Mouse (Mus musculus): ENCODE measurements around the gene Cacnb2. TPM values are rescaled to one million over a fixed set of nuclear protein-coding genes. Genes with fewer than 3 reads are reported as not detected.

Gene Cacnb2
- total RNA-seq, 2 experiments from 2014 or later: 2.7 to 3.1 TPM

DNA sequence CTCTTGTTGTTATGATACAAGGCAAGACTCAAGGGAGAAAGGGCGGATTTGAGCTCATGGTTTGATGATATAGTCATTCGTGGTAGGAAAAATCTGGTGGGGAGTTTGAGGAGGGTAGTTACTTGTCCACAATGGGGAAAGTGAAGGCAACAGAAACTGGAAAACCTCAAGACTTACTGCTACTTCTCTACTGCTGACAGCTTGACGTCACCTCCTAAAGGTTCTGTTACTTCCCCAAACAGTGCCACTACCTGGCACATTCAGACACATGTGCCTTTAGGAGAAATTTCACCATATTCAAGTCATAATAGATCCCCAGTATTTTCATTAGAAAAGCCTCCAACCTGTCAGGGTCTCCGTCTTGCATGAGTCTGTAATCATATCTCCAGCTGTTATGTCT is 167.7 kb downstream of the Cacnb2 start:
- no peak for DNase-seq (ENCODE audit: low spot score in 2 of 2)

DNA sequence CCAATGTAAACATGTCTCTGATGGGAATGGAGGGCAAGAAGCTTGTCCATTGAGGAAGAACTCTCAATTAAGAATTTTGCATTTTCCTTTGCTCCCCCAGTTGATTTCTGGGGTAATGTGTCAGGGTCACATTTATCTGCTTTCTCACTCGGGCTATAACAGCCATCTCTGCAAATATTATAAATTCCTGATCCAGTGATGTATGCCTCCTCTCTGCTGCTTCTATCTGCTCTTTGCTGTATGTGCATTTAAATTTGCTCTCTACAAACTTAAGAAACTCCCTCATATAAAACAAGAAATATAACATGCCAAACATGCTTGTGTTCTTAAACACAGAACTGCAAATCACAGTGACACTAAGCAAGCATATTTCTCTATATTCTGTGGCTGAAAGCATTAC is 171.5 kb downstream of the Cacnb2 start:
- no peak for DNase-seq (ENCODE audit: low spot score in 2 of 2)

DNA sequence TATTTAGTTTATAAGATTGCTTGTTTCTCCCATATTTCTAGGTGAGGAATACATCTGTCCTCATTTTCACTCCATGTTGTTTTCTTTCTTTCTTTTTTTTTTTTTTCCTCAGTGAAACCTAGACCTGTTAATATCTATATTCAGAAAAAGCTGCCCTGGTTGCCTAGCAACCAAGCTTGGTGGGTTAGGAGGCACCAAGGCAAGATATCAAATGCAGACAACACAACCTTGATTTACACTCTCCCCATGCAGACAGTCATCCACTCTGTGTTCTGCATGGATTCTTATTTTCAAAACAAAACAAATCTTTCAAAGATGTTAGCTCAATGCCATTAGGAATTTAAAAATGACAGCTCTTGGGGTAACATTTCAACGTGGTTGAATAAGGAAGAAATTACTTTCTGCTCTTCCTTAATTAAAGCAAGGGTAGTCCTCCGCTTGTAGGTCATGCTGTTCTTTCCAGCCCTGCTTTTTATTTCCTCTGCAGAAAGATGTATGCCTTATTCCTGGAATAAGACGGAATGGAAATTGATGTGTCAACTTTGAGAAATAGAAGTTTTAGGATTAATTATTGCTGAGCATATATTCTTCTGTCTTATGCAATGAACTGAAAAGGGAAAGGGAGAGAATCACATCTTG is 172.1 kb downstream of the Cacnb2 start:
- no peak for DNase-seq (ENCODE audit: low spot score in 2 of 2)

DNA sequence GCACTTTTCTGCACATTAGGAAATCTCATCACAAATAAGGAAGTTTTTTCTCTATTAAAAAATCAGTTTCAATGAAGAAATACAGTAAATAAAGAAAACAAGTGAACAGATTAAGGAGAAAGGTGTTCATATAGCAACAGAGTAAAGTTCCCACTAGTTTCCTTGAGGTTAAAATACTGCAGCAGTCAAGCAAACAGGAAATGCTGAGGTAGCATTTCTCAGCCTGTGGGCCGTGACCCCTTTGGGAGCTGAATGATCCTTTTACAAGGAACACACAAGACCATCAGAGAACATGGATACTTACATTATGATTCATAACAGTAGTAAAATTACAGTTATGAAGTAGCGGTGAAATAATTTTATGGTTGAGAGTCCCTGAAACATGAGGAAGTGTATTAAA is 185.1 kb downstream of the Cacnb2 start:
- no peak for DNase-seq (ENCODE audit: low spot score in 2 of 2)

DNA sequence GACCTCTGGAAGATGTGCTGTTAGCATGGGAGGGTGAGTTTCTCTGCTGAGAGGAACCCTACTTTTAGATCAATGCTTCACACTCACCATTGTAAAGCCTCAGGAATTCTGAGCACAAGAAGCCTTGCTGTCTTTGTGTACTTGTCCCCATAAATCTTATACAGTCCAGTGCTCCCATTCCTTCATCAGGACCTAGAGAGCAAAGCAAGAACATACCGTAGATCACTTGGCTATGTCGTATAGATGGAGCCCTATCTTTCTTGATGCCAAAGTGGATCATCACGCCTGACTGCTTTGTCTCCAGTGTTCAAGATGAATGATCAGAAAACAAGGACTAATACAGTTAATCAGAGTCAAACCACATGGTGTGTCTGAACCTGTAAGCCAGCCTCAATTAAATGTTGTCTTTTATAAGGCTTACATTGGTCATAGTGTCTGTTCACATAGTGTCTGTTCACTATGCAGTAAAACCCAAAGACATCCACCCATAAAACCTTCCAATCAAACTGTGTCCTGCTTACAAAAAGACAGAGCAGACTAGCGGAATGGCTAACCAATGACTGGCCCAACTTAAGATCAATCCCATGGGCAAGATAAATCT is 198.7 kb downstream of the Cacnb2 start:
- DNase-seq (ENCODE audit: low spot score in 2 of 2): no peak

DNA sequence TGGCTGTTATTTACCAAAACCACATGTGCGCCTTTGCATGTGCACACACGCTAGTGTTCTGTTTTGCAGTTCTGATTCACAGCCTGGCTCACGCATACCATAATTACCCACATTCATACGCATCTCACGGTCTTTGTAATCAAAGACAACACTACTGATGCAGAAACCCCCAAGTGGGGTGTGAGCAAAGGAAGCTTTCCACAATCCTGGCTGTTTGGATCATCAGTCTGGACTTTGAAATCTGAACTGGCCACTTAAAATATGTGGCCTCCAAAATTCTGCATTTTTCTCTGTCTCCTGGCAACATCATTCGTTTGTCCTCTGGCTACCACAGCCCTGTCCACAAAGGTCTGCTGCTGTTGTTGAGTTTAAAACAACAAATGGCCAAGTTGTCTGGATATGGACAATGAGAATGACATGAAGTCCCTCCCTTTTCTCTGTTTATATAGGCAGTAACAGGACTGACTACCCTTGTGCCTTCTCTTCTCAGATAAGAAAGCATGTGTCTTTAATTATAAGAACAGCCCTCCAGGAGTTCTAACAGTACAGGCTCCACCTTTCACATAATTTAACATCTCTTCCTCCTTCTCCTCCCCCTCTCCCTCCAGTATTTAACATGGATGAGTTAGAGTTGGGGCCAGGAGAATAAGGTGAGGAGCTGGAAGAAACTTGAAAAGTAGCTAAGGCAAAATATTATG is 204.9 kb downstream of the Cacnb2 start:
- DNase-seq (ENCODE audit: low spot score in 2 of 2): peak in 1 of 2 experiments; percentile 10

DNA sequence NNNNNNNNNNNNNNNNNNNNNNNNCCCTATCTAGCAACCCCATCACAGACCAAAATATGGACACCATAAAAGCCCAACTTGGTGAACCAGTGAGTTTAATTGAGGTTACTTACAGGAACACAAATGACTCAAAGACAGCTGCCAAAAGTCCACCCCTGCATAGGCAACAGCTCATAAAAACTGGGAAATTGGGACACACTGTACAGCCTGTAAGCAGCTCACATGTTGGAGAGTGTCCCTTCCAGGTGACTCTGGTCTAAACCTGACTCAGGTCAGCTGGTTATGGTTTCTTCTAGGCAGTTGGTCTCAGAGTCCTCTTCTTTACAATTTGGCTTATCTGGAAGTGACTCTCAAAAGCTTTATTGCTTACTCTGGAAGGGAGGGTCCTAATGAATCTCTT is 212.1 kb downstream of the Cacnb2 start:
- DNase-seq (ENCODE audit: low spot score in 2 of 2): no peak

DNA sequence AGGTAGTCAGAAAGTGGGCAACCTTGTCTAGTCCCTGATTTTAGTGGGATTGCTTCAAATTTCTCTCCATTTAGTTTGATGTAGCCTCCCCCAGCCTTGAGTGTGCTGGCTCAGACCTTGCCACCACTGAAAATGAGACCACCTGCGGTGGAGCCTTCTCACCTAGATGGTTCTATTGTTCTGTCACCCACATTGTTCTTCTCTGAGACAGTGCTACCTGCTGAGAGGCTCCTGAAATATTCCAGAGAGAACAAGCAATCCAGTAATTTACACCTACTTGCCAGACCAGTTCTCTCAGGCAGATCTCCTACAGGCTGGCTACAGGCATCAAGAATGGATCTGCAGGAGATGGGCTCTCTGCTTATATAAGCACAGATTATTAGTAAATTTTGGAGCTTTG is 215.8 kb downstream of the Cacnb2 start:
- DNase-seq (ENCODE audit: low spot score in 2 of 2): no peak

DNA sequence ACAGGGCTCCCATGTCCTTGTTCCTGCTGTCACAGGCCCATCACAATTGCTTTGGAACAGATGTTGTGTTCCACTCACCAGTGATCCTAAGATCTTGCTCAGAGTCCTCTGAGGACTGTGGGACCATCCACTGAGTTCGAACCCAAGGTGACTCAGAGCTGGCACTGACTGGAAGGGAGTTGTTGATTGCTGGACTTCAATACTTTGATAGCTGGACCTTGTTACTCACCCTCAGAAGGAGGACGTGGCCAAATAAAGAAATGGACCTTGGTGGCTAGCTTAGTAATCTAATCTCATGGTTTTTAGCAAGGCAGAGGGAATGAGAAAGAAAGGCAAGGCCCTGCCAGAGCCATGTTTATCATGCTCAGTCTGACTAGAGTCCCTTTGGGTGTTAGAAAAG is 218.1 kb downstream of the Cacnb2 start:
- no peak for DNase-seq (ENCODE audit: low spot score in 2 of 2)

DNA sequence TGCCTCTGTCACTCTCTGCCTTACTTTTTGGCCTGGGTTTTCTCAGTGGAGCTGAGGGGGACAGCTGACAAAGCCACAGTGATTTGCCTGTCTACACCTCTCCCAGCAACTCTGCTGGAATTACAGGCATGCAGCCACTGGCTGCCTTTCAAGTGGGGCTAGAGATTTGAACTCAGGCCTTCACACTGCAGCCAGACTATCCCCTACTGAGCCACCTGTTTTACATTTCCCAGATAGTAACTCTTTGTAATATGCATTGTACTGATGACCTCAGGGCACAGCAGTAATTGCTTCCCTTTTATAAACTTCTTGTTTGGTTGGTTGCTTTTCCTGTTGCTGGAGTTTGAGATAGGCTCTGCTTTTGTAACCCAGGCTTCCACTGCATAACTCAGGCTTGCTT is 220.2 kb downstream of the Cacnb2 start:
- DNase-seq (ENCODE audit: low spot score in 2 of 2): no peak

DNA sequence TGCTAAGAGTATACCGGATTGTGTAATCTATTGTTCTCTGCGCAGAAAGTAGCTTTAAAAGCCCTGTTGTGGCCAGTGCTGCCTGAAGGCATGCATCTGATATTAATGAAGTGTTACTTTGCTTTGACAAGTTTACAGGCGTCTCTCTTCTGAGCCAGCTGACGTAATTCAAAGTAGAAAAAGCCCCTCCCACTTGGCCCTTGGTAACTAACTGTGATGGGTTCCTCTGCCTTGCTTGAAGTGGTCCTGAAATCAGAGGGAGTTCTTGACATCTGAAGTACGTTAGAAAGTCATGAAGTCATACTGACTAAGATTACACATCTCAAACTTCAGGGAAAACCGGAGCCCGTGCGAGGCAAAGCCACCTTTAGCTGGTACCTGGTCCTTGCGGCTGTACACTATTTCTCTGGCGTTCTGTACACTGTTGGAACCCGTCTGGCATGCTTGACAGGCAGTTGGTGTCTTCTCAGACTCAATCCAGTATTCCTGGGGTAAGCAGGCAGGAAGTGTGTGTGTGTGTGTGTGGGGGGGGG is 221.0 kb downstream of the Cacnb2 start:
- DNase-seq (ENCODE audit: low spot score in 2 of 2): no peak

DNA sequence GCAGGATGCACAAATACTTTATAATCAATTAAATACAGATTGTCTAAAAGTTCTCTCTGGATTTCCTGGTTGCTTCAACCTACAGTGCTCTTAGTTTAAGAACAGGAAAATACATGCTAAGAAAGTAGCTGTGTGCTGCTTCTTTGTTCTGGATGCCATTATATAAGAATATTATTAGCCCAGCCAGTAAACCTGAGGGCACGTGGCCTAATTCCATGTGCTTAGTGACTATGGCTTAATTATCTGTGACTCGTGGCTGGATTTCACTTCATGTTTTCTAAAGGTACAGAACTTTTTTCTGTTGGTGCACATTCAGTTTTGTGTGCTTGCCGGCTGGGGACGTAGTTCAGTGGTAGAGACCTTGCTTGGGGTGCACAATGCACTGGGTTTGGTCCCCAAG is 222.3 kb downstream of the Cacnb2 start:
- DNase-seq (ENCODE audit: low spot score in 2 of 2): no peak

DNA sequence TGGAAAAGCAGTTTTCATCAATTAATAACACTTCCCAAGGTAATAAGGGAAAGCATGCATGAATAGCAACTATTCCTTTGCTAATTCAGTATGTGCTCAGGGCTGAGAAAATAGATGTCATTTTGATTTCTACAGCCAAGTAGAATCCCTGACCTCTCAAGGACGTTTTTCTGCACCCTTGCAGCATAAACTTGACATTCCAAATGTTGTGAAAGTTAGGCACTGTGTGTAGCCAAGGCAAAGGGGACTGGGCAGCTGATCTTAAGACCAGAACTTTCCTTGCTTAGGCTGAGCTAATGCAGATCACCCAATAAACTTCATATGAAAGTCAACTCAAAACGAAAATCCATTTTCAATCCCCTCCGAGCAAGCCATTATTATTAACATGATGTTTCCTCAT is 226.6 kb downstream of the Cacnb2 start:
- DNase-seq (ENCODE audit: low spot score in 2 of 2): no peak

DNA sequence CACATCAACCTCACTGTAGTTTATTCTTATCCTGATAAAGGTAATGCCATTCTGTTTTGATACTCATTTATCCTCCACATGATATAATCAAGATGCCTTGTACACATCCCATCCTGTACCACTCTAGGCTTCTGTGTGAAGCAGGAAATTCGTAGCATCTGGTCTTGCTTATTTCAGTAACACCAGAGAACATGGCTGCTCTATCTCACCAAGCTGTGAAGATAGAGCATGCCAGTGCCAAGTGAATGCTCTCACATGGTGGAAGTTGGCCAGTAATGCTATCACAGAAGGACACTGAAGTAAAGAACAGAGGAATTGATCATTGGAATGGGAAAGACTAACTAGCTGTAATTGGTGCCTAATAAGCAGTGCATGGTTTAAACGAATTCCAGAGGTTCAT is 228.4 kb downstream of the Cacnb2 start:
- DNase-seq (ENCODE audit: low spot score in 2 of 2): no peak

DNA sequence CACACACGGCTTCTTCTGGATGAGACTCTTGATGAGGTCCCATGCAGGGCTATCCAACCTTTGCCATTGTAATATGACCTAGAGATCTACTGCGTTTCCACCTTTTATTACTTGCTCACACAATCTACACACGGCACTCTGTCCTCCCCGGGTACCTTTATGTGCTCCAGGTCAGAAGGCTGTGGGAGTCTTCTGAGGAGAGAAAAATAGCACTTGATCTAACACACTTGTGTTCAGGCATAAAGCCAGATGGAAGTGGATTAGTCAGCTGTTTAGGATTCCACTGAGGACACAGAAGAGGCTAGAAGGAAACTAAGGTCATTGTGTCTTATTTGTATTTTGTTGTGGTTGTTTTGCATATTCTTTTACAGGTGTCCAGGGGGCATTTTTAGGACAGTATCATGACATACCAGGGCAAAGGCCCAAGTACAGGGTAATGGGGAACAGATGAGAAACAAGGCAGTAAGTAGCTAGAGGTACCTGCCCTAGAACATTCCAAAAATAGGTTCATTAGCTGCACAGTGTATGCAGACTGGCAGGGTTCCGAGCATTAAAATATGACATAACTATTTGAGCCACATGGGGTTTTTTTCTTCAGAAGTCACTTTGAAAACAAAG is 231.9 kb downstream of the Cacnb2 start:
- DNase-seq (ENCODE audit: low spot score in 2 of 2): no peak

DNA sequence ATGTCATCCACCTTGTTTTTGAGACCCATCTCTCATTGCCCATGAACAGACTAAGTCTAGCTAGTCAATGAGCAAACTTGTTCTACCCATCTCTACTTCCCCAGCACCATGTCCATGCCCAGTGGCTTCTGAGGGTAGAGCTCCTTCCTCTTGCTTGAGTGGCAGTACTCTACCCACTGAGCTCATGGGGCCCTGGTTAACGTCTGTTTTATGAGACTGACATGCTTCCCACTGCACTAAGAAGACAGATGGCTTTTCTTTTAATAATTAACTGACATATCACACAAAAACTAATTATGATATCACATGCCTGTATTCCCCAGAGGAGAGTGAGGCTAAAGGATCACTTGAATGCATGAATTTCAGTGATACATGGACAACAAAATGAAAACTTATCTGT is 238.4 kb downstream of the Cacnb2 start:
- DNase-seq (ENCODE audit: low spot score in 2 of 2): no peak

DNA sequence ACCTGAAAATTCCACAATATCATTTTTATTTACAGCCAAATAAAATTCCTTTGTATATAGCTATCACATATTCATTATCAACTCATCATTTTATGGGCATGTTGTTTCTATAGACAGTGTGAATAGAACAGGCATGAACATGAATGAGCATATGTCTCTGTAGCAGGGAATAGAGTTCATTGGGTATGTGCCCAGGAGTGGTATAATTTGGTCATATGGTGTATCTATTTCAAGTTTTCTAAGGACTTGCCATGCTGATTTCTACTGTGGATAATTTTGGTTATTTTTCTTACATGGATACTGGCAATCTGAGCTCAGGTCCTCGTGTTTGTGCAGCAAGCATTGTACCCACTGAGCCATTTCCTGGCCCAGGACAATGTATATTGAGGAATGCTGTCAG is 243.8 kb downstream of the Cacnb2 start:
- DNase-seq (ENCODE audit: low spot score in 2 of 2): no peak

DNA sequence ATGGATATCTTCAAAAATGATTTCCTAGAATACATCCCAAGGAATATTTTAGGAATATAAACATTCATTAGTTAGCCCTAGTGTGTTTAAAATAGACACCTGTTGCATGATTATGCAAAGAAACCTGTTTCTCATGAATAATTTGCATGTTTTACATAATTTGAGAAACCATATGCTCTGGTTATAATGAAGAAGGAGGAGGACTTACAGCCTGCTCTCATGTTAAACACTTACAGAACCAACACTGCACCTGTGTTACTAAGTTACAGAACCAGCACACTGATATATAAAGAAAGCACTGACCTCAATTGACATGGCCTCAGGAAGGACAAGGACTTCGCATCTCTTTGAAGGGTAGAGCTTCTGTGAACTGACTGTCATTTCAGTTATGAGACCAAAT is 244.3 kb downstream of the Cacnb2 start:
- DNase-seq (ENCODE audit: low spot score in 2 of 2): no peak

DNA sequence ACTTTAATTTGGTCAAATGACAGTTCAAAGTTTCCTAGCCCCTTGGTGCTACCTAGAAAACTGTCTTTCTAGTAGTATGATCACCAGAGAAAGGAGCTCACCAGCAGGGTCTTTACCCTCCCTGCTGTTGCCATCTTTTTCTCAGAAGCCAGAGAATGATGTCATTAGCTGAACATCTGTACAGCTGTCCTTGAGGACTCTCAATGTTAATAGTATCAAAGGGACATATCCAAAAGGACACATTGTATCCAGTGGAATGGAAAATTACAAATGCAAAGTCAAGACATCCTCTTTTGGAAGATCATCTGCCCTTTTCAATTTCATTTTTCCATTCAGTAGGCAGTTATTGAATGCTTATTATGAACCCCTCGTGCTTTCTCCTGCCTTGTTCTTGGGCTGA is 247.9 kb downstream of the Cacnb2 start:
- no peak for DNase-seq (ENCODE audit: low spot score in 2 of 2)

DNA sequence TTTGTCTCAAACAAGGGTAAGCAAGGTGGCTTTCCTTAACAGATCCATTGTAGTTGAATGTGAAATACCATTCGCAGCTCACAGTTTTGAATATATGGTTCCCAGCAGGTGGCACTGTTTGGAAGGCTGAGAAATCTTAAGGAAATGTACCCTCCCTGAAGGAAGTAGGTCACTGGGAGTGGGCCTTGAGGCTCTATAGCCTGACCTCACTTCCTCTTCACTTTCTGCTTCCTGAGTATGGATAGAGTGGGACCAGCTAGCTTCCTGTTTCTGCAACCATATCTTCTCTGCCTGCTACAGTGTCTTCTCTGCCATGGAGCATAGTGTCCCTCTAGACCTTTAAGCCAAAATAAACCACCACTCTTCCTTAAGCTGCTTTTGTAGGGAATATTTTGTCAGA is 248.5 kb downstream of the Cacnb2 start:
- no peak for DNase-seq (ENCODE audit: low spot score in 2 of 2)

DNA sequence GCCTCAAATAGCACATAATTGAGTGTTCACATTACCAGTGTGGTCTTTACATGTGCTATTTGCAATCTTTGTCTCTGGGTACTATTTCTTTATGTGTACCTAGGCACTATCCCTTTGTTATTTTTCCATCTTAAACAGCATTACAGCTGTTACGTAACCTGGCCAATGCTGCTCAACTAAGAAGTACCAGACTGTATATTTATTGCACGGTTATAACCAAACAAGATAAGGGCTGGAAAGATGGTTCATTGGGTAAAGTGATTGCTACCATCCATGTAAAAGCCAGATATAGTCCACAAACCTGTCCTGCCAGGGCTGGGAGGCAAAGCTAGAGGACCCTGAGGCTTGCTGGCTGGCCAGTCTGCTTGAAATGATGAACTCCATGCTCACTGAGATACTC is 251.2 kb downstream of the Cacnb2 start:
- no peak for DNase-seq (ENCODE audit: low spot score in 2 of 2)

DNA sequence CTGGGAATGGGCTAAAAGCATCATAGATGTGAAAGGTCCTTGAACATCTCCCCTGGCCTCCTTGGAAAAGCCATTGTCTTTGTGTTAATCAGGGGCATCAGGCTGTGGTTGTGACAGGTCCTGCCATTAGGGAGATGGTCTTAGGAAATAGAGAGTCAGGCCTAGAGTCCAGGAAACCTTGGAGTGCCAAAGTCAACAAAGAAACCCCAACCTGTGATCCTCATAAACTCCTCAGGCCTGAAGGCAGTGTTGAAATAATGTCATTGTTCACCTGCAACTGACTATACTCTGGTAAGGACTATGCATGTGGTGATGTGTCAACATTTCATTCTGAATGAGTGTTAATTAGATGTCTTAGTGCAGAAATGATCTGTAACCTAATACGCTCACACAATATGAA is 255.4 kb downstream of the Cacnb2 start:
- DNase-seq (ENCODE audit: low spot score in 2 of 2): no peak
